Mouse (Mus musculus) liver, embryonic 12.5 days (tissue): ENCODE results near the gene Olfr1426. TPM values are rescaled to one million over a fixed set of nuclear protein-coding genes. Genes with fewer than 3 reads are reported as not detected.
"Not testable (repeated sequence)": the region's sequence is repeated elsewhere in the genome, so short reads cannot be mapped to it uniquely, and the experiment has no call there.

Experiments used
- ATAC-seq: fragments of 200-750 bp; cut with Nextera tagmentation; 2 replicates; pipeline ENCODE4 v1.8.0; 2017; ENCODE audit warnings: moderate number of reproducible peaks, mild to moderate bottlenecking, moderate library complexity
- H3K27ac ChIP-seq: fragments of 300-500 bp; sonication (generic); 2 replicates; pipeline ENCODE4 v1.5.1; 2016; ENCODE audit warnings: mild to moderate bottlenecking
- H3K27me3 ChIP-seq: fragments of 300-500 bp; sonication (generic); replicated peaks from 2 replicates; pipeline ENCODE4 v1.6.1; 2016; ENCODE audit warnings: mild to moderate bottlenecking, moderate library complexity
- H3K36me3 ChIP-seq: fragments of 300-500 bp; sonication (generic); 2 replicates; pipeline ENCODE4 v1.6.1; 2016; ENCODE audit warnings: mild to moderate bottlenecking, moderate library complexity
- H3K4me1 ChIP-seq: fragments of 300-500 bp; sonication (generic); 2 replicates; pipeline ENCODE4 v1.6.1; 2016
- H3K4me2 ChIP-seq: fragments of 300-500 bp; sonication (generic); 2 replicates; pipeline ENCODE4 v1.6.1; 2016; ENCODE audit warnings: mild to moderate bottlenecking, moderate library complexity
- H3K4me3 ChIP-seq: fragments of 300-500 bp; sonication (generic); 2 replicates; pipeline ENCODE4 v1.5.1; 2016; ENCODE audit warnings: mild to moderate bottlenecking, moderate library complexity
- H3K9ac ChIP-seq: fragments of 300-500 bp; sonication (generic); 2 replicates; pipeline ENCODE4 v1.6.1; 2016; ENCODE audit warnings: mild to moderate bottlenecking, moderate library complexity
- H3K9me3 ChIP-seq: fragments of 300-500 bp; sonication (generic); replicated peaks from 2 replicates; pipeline ENCODE4 v1.6.1; 2016; ENCODE audit warnings: mild to moderate bottlenecking, moderate library complexity
- WGBS: fragments of 180-500 bp; shearing (Covaris S2); methylation state at CpG from one replicate; pipeline ENCODE4 v1.1.7; 2016; ENCODE audit not compliant: insufficient replicate concordance; 5-methylcytosine and 5-hydroxymethylcytosine counted together
- polyA plus RNA-seq: library from polyadenylated mRNA; unstranded; fragments of >200 nt; fragmentation: Nextera tagmentation; extraction: Ambion mirVana; gene quantifications from 2 replicates; pipeline ENCODE4 v1.2.1, GENCODE M21; 2016

Olfr1426 gene
- not detected in 2 replicates for polyA plus RNA-seq

DNA sequence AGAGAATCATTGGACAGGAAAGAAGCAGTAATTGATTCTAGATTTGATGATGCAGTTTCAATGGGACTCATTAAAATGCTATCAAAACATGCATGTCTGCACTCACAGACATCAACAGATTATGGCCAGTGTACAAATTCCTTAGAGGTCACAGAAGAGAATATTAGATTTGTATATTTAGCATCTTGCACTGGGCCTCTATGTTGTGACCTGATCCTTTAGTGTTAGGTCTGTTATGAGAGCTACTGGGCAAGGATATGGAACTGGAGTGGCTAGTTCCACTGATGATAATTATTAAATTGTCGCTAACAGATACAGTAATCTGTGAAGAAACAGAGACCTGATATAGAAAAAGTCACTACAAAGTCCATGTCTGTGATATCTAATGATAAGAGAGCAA, at the start of gene Olfr1426:
TSS of gene Olfr1426 (minus strand) at position 101 of the 400 bp plus-strand sequence.
- no peak for ATAC-seq
- Histone ChIP-seq H3K27ac (no peak within 1 kb of the TSS), H3K36me3 (no peaks in the 10 kb centered on the region), H3K4me1 (no peaks in the 10 kb centered on the region), H3K27me3 (no peaks in the 10 kb centered on the region), H3K4me2 (no peak within 1 kb of the TSS), H3K9me3 (no peaks in the 10 kb centered on the region), H3K9ac (no peak within 1 kb of the TSS), H3K4me3 (no peak within 1 kb of the TSS)
- 63% methylated on average over 1 of the region's 1 CpGs for WGBS

DNA sequence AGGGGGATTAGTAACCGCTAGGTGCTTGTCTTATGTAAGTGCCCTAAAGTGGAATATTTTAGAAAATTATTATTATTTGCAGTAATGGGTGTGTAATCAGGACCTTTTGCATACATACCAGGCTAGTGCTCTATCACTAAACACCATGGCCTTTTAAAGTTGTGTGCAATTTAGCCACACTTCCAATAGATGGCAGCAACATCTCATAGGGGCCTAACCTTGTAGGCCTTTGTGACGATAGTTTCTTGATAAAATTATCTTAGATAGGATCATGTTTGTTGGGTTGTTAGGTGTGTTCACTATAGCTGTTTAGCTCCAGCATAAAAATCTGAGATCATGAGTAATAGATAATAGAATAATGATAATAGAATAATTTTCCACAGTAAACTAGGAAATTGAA, 42.5 kb upstream of the Olfr1426 start:
- ATAC-seq: no peak

DNA sequence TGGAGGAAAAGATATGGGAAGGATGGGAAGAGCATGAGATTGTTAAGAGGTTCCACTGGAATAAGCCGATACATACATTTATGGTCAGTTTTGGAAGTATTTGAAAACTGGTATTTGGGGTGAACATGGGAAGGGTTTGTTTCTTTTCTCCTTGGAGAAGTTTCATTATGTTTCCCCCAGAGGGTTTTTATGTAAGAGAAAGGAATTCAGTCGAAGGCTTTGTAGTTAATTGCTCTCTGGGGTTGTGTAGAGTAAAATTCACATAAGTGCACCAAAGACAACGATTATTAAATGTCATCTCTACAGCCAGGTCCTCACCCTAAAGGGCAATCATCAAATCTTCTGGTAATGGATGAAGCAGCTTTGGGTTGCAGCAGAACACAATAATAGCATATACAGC, 31.3 kb upstream of the Olfr1426 start, which contains the start of gene Olfr76:
TSS of gene Olfr76 (minus strand) at position 101 of the 400 bp plus-strand sequence.
- no peak within 1 kb of the TSS for H3K9ac ChIP-seq
- H3K27me3 ChIP-seq: no peaks in the 10 kb centered on the region
- H3K4me3 ChIP-seq: no peak within 1 kb of the TSS
- H3K27ac ChIP-seq: no peak within 1 kb of the TSS
- WGBS: 47% methylated on average over 3 of the region's 3 CpGs
- no peaks in the 10 kb centered on the region for H3K9me3 ChIP-seq
- ATAC-seq: no peak
- no peaks in the 10 kb centered on the region for H3K4me1 ChIP-seq
- no peak within 1 kb of the TSS for H3K4me2 ChIP-seq
- H3K36me3 ChIP-seq: no peaks in the 10 kb centered on the region

More for the DNA sequence above, 42.5 kb upstream of the Olfr1426 start:
- Histone ChIP-seq H3K9ac (no peak overlapping the region), H3K27ac (no peak overlapping the region), H3K27me3 (no peaks in the 10 kb centered on the region), H3K4me3 (no peak overlapping the region), H3K36me3 (no peaks in the 10 kb centered on the region), H3K9me3 (no peaks in the 10 kb centered on the region), H3K4me2 (no peak overlapping the region), H3K4me1 (no peaks in the 10 kb centered on the region)
- 40% methylated on average over 2 of the region's 2 CpGs for WGBS

- Histone ChIP-seq H3K9me3 (no peaks in the 10 kb centered on the region), H3K27ac (no peak overlapping the region), H3K36me3 (no peaks in the 10 kb centered on the region), H3K4me2 (no peak overlapping the region), H3K9ac (no peak overlapping the region), H3K4me3 (no peak overlapping the region), H3K4me1 (no peaks in the 10 kb centered on the region), H3K27me3 (no peaks in the 10 kb centered on the region)
- whole genome bisulfite sequencing: 74% methylated on average over 3 of the region's 3 CpGs
- ATAC-seq: no peak
These were observed 24.7 kb upstream of the Olfr1426 start for GRCm38 (mm10) chr19:12116464-12116863.

GRCm38 (mm10) chr19:12115797-12116196, 24.0 kb upstream of the Olfr1426 start, which contains the start of gene Olfr1428:
TSS of gene Olfr1428 (minus strand) at chr19:12115897.
- Histone ChIP-seq H3K4me1 (no peaks in the 10 kb centered on the region), H3K4me3 (no peak within 1 kb of the TSS), H3K27me3 (no peaks in the 10 kb centered on the region), H3K36me3 (no peaks in the 10 kb centered on the region), H3K4me2 (no peak within 1 kb of the TSS), H3K9ac (no peak within 1 kb of the TSS), H3K9me3 (no peaks in the 10 kb centered on the region), H3K27ac (no peak within 1 kb of the TSS)
- ATAC-seq: no peak
- WGBS: 36% methylated on average over 1 of the region's 1 CpGs

DNA sequence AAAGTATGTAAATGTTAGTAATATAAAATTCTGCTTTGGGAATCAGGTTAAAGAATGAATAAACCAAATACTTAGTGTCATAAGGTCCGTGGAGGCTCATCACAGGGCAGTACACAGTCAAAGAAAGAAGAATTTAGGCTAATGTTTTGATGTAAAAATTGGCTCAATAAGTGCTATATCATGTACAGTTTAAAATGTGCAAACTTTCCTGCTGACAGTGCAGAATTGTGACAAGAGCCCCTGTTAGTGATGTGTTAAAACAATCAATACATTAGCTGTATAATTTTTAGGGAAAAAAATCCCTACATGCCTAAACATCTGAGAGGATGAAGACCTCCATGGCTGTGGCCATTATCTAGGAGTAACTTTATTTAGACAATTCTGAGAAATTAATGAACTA, 22.0 kb upstream of the Olfr1426 start:
- H3K4me2 ChIP-seq: no peak overlapping the region
- no peaks in the 10 kb centered on the region for H3K36me3 ChIP-seq

DNA sequence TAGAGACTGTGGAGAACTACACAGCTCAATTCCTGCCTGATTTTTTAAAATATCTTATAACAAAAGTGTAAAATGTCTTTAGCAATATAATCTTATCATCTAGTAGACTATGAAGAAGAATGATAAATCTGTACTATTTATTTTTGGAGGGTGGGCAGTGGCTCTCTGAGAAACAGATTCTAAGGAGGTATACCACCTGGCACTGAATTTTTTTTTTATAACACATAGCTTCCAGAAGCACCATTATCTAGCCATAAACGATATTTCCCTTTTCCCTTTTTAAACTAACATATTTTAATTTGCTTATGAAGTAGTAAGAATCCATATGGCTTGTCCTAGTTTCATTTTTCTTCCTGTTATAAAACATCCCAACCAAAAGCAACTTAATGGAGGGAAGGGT, 12.7 kb upstream of the Olfr1426 start:
- WGBS: 34% methylated on average over 1 of the region's 1 CpGs
- no peaks in the 10 kb centered on the region for H3K27me3 ChIP-seq
- no peak overlapping the region for H3K4me2 ChIP-seq
- no peak overlapping the region for H3K4me3 ChIP-seq
- no peaks in the 10 kb centered on the region for H3K9me3 ChIP-seq
- H3K4me1 ChIP-seq: no peaks in the 10 kb centered on the region
- no peak overlapping the region for H3K27ac ChIP-seq
- ATAC-seq: no peak
- no peak overlapping the region for H3K9ac ChIP-seq
- H3K36me3 ChIP-seq: no peaks in the 10 kb centered on the region

More for the DNA sequence above, 22.0 kb upstream of the Olfr1426 start:
- H3K9ac ChIP-seq: no peak overlapping the region
- no peaks in the 10 kb centered on the region for H3K9me3 ChIP-seq
- H3K4me3 ChIP-seq: no peak overlapping the region
- H3K27me3 ChIP-seq: no peaks in the 10 kb centered on the region
- ATAC-seq: no peak
- no peak overlapping the region for H3K27ac ChIP-seq
- WGBS: 34% methylated on average over 1 of the region's 1 CpGs
- no peaks in the 10 kb centered on the region for H3K4me1 ChIP-seq

DNA sequence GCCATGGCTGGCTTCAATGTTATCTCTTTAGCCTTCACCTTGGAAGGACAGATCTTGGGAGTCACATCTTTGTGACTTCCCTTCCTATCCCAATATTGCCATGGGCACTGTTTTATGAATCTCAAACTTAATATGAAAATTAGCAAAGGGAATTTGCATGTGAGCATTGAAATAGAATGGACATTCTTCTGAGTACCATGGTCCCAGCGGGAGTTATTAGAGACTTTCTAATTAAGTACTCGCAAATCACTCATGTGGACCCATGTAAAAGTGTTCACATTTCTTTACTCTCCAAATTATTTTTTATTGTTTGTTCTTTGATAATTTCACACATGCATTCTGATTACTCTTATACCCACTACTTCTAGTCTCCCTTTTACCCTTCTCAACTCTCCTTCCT, 11.4 kb upstream of the Olfr1426 start, which contains the start of gene Olfr1427:
TSS of gene Olfr1427 (minus strand) at position 101 of the 400 bp plus-strand sequence.
- Histone ChIP-seq H3K4me3 (no peak within 1 kb of the TSS), H3K27me3 (no peaks in the 10 kb centered on the region), H3K36me3 (no peaks in the 10 kb centered on the region), H3K9me3 (no peaks in the 10 kb centered on the region), H3K9ac (no peak within 1 kb of the TSS), H3K27ac (no peak within 1 kb of the TSS), H3K4me2 (no peak within 1 kb of the TSS), H3K4me1 (no peaks in the 10 kb centered on the region)
- no peak for ATAC-seq
- WGBS: 79% methylated on average over 2 of the region's 2 CpGs

- 71% methylated on average over 4 of the region's 4 CpGs for WGBS
- not testable (repeated sequence) for H3K4me1 ChIP-seq, H3K36me3 ChIP-seq, H3K9ac ChIP-seq, ATAC-seq, H3K27ac ChIP-seq, H3K4me2 ChIP-seq, H3K9me3 ChIP-seq, H3K4me3 ChIP-seq, H3K27me3 ChIP-seq
These were observed 14.2 kb downstream of the Olfr1426 start, which contains the start of gene Olfr1425 for GRCm38 (mm10) chr19:12077631-12078030. TSS of gene Olfr1425 (minus strand) at chr19:12077731.

- not testable (repeated sequence) for H3K27ac ChIP-seq, H3K9me3 ChIP-seq, H3K4me3 ChIP-seq, H3K9ac ChIP-seq, H3K36me3 ChIP-seq, H3K4me2 ChIP-seq, H3K27me3 ChIP-seq, H3K4me1 ChIP-seq, ATAC-seq
- WGBS: 45% methylated on average over 1 of the region's 1 CpGs
These were observed 22.3 kb downstream of the Olfr1426 start for GRCm38 (mm10) chr19:12069546-12069945.

GRCm38 (mm10) chr19:12067806-12068205, 24.0 kb downstream of the Olfr1426 start:
- not testable (repeated sequence) for H3K27me3 ChIP-seq, ATAC-seq, H3K4me2 ChIP-seq, H3K4me3 ChIP-seq, H3K27ac ChIP-seq, H3K36me3 ChIP-seq, H3K9me3 ChIP-seq, H3K9ac ChIP-seq, H3K4me1 ChIP-seq
- 44% methylated on average over 1 of the region's 1 CpGs for WGBS

GRCm38 (mm10) chr19:12062582-12062981, 29.2 kb downstream of the Olfr1426 start, which contains the start of gene Olfr1424:
TSS of gene Olfr1424 (minus strand) at chr19:12062682.
- H3K27ac ChIP-seq, H3K27me3 ChIP-seq, H3K4me2 ChIP-seq, H3K4me3 ChIP-seq, H3K4me1 ChIP-seq, H3K36me3 ChIP-seq, H3K9me3 ChIP-seq, H3K9ac ChIP-seq, ATAC-seq: not testable (repeated sequence)
- WGBS: 67% methylated on average over 1 of the region's 1 CpGs

DNA sequence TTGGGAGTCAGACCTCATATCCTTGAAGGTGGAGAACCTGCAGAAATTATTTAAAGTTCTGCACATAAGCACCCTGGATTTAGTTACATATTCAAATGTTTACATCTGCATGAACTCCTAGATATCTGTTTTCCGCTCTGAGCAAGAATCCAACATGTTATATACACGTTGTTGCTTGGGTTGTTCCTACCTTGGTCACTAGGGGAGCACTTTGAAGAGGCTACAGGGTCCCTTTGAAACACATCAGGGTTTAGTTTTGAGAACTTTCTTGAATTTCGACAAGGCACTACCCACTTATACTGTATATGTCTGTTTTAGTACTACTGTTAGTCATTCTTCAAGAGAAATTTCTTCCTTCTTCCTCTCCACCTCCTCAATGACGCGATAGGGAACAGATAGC, 48.6 kb downstream of the Olfr1426 start:
- no peak overlapping the region for H3K9ac ChIP-seq
- no peak overlapping the region for H3K4me3 ChIP-seq
- H3K27ac ChIP-seq: no peak overlapping the region
- no peaks in the 10 kb centered on the region for H3K9me3 ChIP-seq
- WGBS: 77% methylated on average over 5 of the region's 5 CpGs
- H3K4me1 ChIP-seq: no peaks in the 10 kb centered on the region
- H3K27me3 ChIP-seq: no peaks in the 10 kb centered on the region
- H3K36me3 ChIP-seq: no peaks in the 10 kb centered on the region
- no peak for ATAC-seq
- H3K4me2 ChIP-seq: no peak overlapping the region
